9 mouse cellular contexts compared by ENCODE assay signal in genomic region chr13:109903764-109904510, GRCm38 (mm10).
DNase-seq lines count a peak whose midpoint lies in the region; ATAC-seq lines count a peak whose summit lies in the region.
"Had no signal": no experiment of that assay in that cellular context is flagged by ENCODE, and none has a peak within 500 bp of the region (broad histone marks: within the 10 kb centered on the region; RNA-seq: fewer than 3 reads in every experiment).

No protein-coding gene starts in this region.

- no peak for DNase-seq in heart, postnatal 10 days
- no peak for DNase-seq in urinary bladder, postnatal 36 days (ENCODE audit: low spot score in 2 of 2)
- no peak for DNase-seq in testis, postnatal 10 days (ENCODE audit: low spot score)
- DNase-seq in layer of hippocampus, postnatal 25 days (ENCODE audit: extremely low spot score in 1 of 2, low spot score in 1 of 2) = no peak

- no peaks in the 10 kb centered on the region for H3K36me3 ChIP-seq in heart, embryonic 14.5 days (ENCODE audit: control insufficient read depth, insufficient read depth, low read length)
- no peaks in the 10 kb centered on the region for H3K36me3 ChIP-seq in embryonic facial prominence, embryonic 12.5 days
- no peaks in the 10 kb centered on the region for H3K36me3 ChIP-seq in intestine, embryonic 16.5 days (ENCODE audit: control insufficient read depth, insufficient read depth, low read length)
- no peaks in the 10 kb centered on the region for H3K36me3 ChIP-seq in neural tube, embryonic 12.5 days

- no peaks in the 10 kb centered on the region for H3K9me3 ChIP-seq in heart, embryonic 14.5 days (ENCODE audit: control insufficient read depth, low read length)
- H3K9me3 ChIP-seq in embryonic facial prominence, embryonic 12.5 days = no peaks in the 10 kb centered on the region
- no peaks in the 10 kb centered on the region for H3K9me3 ChIP-seq in intestine, embryonic 16.5 days (ENCODE audit: control insufficient read depth, low read length)
- no peaks in the 10 kb centered on the region for H3K9me3 ChIP-seq in neural tube, embryonic 12.5 days

- intact Hi-C loops in heart, postnatal 10 days (cut with DNase I) = loop anchor here (10.0 kb wide), 2 partner anchors 289 to 669 kb away; no protein-coding TSS in a partner anchor

- H3K9ac ChIP-seq in heart, embryonic 14.5 days (ENCODE audit: low read length) = peak overlapping the region; percentile 93
- H3K9ac ChIP-seq in embryonic facial prominence, embryonic 12.5 days = peak overlapping the region; percentile 86
- peak overlapping the region; percentile 81 for H3K9ac ChIP-seq in intestine, embryonic 16.5 days (ENCODE audit: low read depth, low read length)
- H3K9ac ChIP-seq in neural tube, embryonic 12.5 days = peak overlapping the region; percentile 82

- H3K4me2 ChIP-seq in heart, embryonic 14.5 days (ENCODE audit: low read length) = peak overlapping the region; percentile 82
- peak overlapping the region; percentile 90 for H3K4me2 ChIP-seq in embryonic facial prominence, embryonic 12.5 days (replicated peaks)
- H3K4me2 ChIP-seq in intestine, embryonic 16.5 days (ENCODE audit: low read depth, low read length) = peak overlapping the region; percentile 98
- peak overlapping the region; percentile 96 for H3K4me2 ChIP-seq in neural tube, embryonic 12.5 days (replicated peaks)

- ATAC-seq in heart, embryonic 14.5 days (ENCODE audit: insufficient number of reproducible peaks, insufficient read depth, low FRiP score, low read depth) = no peak
- ATAC-seq in embryonic facial prominence, embryonic 12.5 days (ENCODE audit: insufficient number of reproducible peaks, insufficient read depth, low FRiP score, low TSS enrichment) = no peak
- ATAC-seq in intestine, embryonic 16.5 days = no peak
- no peak for ATAC-seq in neural tube, embryonic 12.5 days (ENCODE audit: low FRiP score, low read depth)

- peak overlapping the region; percentile 33 to 76; a peak in 3 of 4 replicates for H3K27ac ChIP-seq in heart, embryonic 14.5 days (replicated peaks in 1 of 2; ENCODE audit: control insufficient read depth in 1 of 2, insufficient read depth in 1 of 2, low read depth in 2 of 2, low read length in 2 of 2)
- H3K27ac ChIP-seq in embryonic facial prominence, embryonic 12.5 days = 0 out of 2 replicates have a peak overlapping the region, but pooled peaks have one; percentile 85
- H3K27ac ChIP-seq in intestine, embryonic 16.5 days (ENCODE audit: low read length) = no peak overlapping the region
- H3K27ac ChIP-seq in neural tube, embryonic 12.5 days = no peak overlapping the region

- no peaks in the 10 kb centered on the region for H3K27me3 ChIP-seq in heart, embryonic 14.5 days (ENCODE audit: control insufficient read depth, insufficient read depth, low read length)
- H3K27me3 ChIP-seq in embryonic facial prominence, embryonic 12.5 days = no peaks in the 10 kb centered on the region
- no peaks in the 10 kb centered on the region for H3K27me3 ChIP-seq in intestine, embryonic 16.5 days (replicated peaks; ENCODE audit: control insufficient read depth, insufficient read depth, low read length)
- H3K27me3 ChIP-seq in neural tube, embryonic 12.5 days (replicated peaks) = no peaks in the 10 kb centered on the region
- H3K27me3 ChIP-seq: CH12.LX had no signal

- 21% methylated on average over 14 of the region's 14 CpGs for WGBS in heart, embryonic 14.5 days
- WGBS in embryonic facial prominence, embryonic 12.5 days = 30% methylated on average over 14 of the region's 14 CpGs
- 54% methylated on average over 14 of the region's 14 CpGs for WGBS in intestine, embryonic 16.5 days
- 43% methylated on average over 14 of the region's 14 CpGs for WGBS in neural tube, embryonic 12.5 days

- peaks cover 4 to 34% of the 10 kb centered on the region in 2 experiments for H3K4me1 ChIP-seq in heart, embryonic 14.5 days (ENCODE audit: control insufficient read depth in 2 of 2, insufficient read depth in 2 of 2, low read length in 2 of 2)
- peaks cover 33% of the 10 kb centered on the region for H3K4me1 ChIP-seq in embryonic facial prominence, embryonic 12.5 days
- H3K4me1 ChIP-seq in intestine, embryonic 16.5 days (ENCODE audit: control insufficient read depth, insufficient read depth, low read length) = peaks cover 9% of the 10 kb centered on the region; the same call in 1 of the 2 replicates
- peaks cover 10% of the 10 kb centered on the region for H3K4me1 ChIP-seq in neural tube, embryonic 12.5 days

- H3K4me3 ChIP-seq in heart, embryonic 14.5 days (ENCODE audit: control insufficient read depth in 1 of 2, insufficient read depth in 1 of 2, low read depth in 1 of 2, low read length in 2 of 2) = peak overlapping the region; percentile 75 to 78
- peak overlapping the region; percentile 75 for H3K4me3 ChIP-seq in embryonic facial prominence, embryonic 12.5 days
- peak overlapping the region; percentile 73 for H3K4me3 ChIP-seq in intestine, embryonic 16.5 days (ENCODE audit: low read length)
- H3K4me3 ChIP-seq in neural tube, embryonic 12.5 days = peak overlapping the region; percentile 72

Comparison
In these comparisons a context has a peak if more than half of its experiments do, and no peak if none do; other contexts are left out.
1. H3K27ac ChIP-seq: peak in heart, embryonic 14.5 days (2 of 2) and embryonic facial prominence, embryonic 12.5 days (single experiment); none in intestine, embryonic 16.5 days (single experiment) and neural tube, embryonic 12.5 days (single experiment).
2. Peak in every context shown above with its lines, with median percentiles within 50 percentile points of each other: H3K4me2 ChIP-seq, H3K4me3 ChIP-seq and H3K9ac ChIP-seq.